Mouse (Mus musculus): Measurements from ENCODE around the gene Crtac1. TPM values are rescaled to one million over a fixed set of nuclear protein-coding genes. Genes with fewer than 3 reads are reported as not detected.

The Crtac1 gene
- total and polyA plus RNA-seq, 3 experiments = not detected

DNA sequence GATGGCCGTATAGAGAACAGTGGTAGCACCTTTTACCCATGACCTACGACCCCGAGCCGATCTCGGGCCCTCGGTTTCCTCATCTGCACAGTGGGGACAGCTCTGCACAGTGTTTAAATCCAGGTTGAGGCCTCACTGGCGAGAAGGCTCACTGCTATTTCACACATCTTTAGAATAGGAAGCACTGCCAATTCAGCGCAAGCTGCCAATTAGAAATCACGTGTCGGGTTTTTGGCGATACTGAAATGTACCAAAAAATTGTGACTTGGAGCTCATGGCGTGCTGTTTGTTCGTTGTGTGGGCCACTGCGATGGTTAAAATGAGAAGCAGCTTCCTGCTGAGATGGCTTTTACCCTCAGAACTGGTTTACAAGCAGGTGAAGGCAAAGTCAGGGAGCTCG lies 27.2 kb downstream of the Crtac1 start:
- peaks cover 81% of the 10 kb centered on the region for H3K27me3 ChIP-seq (replicated peaks)
- dilution Hi-C loops (cut with MboI; ENCODE audit: extremely low pct_ligation_motif_present, extremely low pct_unique_long_range_greater_than_20kb, low sequenced_read_pairs) (no loop called here), in situ Hi-C loops (cut with MboI; ENCODE audit: low pct_ligation_motif_present, low pct_unique_long_range_greater_than_20kb, low sequenced_read_pairs) (no loop called here)
- no peaks in the 10 kb centered on the region for H3K4me1 ChIP-seq (ENCODE audit: control insufficient read depth in 1 of 2, insufficient read depth in 2 of 2)
- no peak overlapping the region for H3K9ac ChIP-seq (ENCODE audit: insufficient read depth, low read depth)
- H3K9me3 ChIP-seq (replicated peaks; ENCODE audit: low read length) = peaks cover 3% of the 10 kb centered on the region
- DNase-seq (ENCODE audit: extremely low read depth) = no peak
- no peak overlapping the region for H3K4me3 ChIP-seq (replicated peaks in 1 of 3; ENCODE audit: low read depth in 2 of 3, low read length in 2 of 3, poor library complexity in 1 of 3)
- no peak overlapping the region for H3K4me2 ChIP-seq (ENCODE audit: insufficient read depth, low read depth, poor library complexity, severe bottlenecking)
- H3K27ac ChIP-seq (ENCODE audit: insufficient read depth, low read depth) = no peak overlapping the region
- TF ChIP-seq USF2 (conservative IDR thresholded peaks at IDR 0.05; ENCODE audit: low read depth, low read length) (no peak), NRF1 (IDR thresholded peaks at IDR 0.05; ENCODE audit: low read depth, low read length) (no peak), RCOR1 (conservative IDR thresholded peaks at IDR 0.05; ENCODE audit: low read depth, low read length) (no peak), MAX (IDR thresholded peaks at IDR 0.05; ENCODE audit: low read length) (no peak), IRF4 (IDR thresholded peaks at IDR 0.05; ENCODE audit: low read depth, low read length) (no peak), EP300 (IDR thresholded peaks at IDR 0.05; ENCODE audit: low read length) (no peak), TBP (conservative IDR thresholded peaks at IDR 0.05; ENCODE audit: low read depth, low read length) (no peak), NELFE (IDR thresholded peaks at IDR 0.05; ENCODE audit: low read depth, low read length) (no peak), POLR2A (IDR thresholded peaks at IDR 0.05; ENCODE audit: low read depth, low read length) (no peak), TCF12 (IDR thresholded peaks at IDR 0.05; ENCODE audit: low read depth, low read length) (no peak), BHLHE40 (IDR thresholded peaks at IDR 0.05; ENCODE audit: low read depth, low read length) (no peak), MAFK (IDR thresholded peaks at IDR 0.05; ENCODE audit: insufficient replicate concordance, low read length) (no peak), SMC3 (IDR thresholded peaks at IDR 0.05; ENCODE audit: low read depth, low read length) (no peak), HCFC1 (IDR thresholded peaks at IDR 0.05; ENCODE audit: low read depth, low read length) (no peak)
- H3K36me3 ChIP-seq (replicated peaks in 1 of 2; ENCODE audit: control insufficient read depth in 1 of 2, insufficient read depth in 1 of 2, low read length in 1 of 2) = no peaks in the 10 kb centered on the region
- no peaks in the 10 kb centered on the region for H3K79me2 ChIP-seq (replicated peaks; ENCODE audit: control insufficient read depth, extremely low read depth, insufficient read depth, poor library complexity, severe bottlenecking)

DNA sequence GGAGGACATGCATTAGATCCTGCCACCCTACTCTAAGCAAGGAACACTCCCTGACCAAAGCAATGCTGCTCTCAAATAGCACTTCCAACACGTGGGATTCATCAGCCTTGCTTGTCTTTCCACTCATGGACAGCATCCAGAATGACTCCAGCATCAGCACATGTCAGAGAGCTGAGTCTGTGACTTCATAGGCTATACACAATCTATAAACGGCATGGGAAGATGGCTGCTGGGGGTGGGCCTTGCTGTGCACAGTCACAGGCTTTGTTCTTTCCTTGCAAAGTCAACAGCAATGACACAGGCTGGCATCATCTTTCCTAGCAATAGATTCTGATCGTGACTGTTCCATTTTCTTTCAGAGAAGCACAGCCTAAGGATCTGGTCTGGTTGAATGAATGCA lies 31.6 kb downstream of the Crtac1 start:
- H3K9me3 ChIP-seq (replicated peaks; ENCODE audit: low read length) = no peaks in the 10 kb centered on the region
- H3K9ac ChIP-seq (ENCODE audit: insufficient read depth, low read depth) = no peak overlapping the region
- no peaks in the 10 kb centered on the region for H3K79me2 ChIP-seq (replicated peaks; ENCODE audit: control insufficient read depth, extremely low read depth, insufficient read depth, poor library complexity, severe bottlenecking)
- no peak for TF ChIP-seq CHD1 (IDR thresholded peaks at IDR 0.05; ENCODE audit: low read depth, low read length)
- no peak for TF ChIP-seq MAZ (IDR thresholded peaks at IDR 0.05; ENCODE audit: low read depth, low read length)
- TF ChIP-seq MAFK (IDR thresholded peaks at IDR 0.05; ENCODE audit: insufficient replicate concordance, low read length) = no peak
- no peak for TF ChIP-seq JUN (IDR thresholded peaks at IDR 0.05; ENCODE audit: insufficient read depth, low read depth, low read length)
- no peak for TF ChIP-seq JUND (conservative IDR thresholded peaks at IDR 0.05; ENCODE audit: low read depth, low read length)
- no peak for TF ChIP-seq E2F4 (IDR thresholded peaks at IDR 0.05; ENCODE audit: insufficient replicate concordance, low read depth, low read length)
- no peak for TF ChIP-seq SIN3A (IDR thresholded peaks at IDR 0.05; ENCODE audit: low read length)
- TF ChIP-seq ZC3H11A (IDR thresholded peaks at IDR 0.05; ENCODE audit: low read depth, low read length) = no peak
- TF ChIP-seq NRF1 (IDR thresholded peaks at IDR 0.05; ENCODE audit: low read depth, low read length) = no peak
- TF ChIP-seq MAX (IDR thresholded peaks at IDR 0.05; ENCODE audit: low read length) = no peak
- TF ChIP-seq ELF1 (IDR thresholded peaks at IDR 0.05; ENCODE audit: low read depth, low read length) = no peak
- no peak for TF ChIP-seq ETS1 (conservative IDR thresholded peaks at IDR 0.05; ENCODE audit: low read depth, low read length)
- TF ChIP-seq HCFC1 (IDR thresholded peaks at IDR 0.05; ENCODE audit: low read depth, low read length) = no peak
- no peak for TF ChIP-seq CHD2 (IDR thresholded peaks at IDR 0.05; ENCODE audit: low read length)
- no peak for TF ChIP-seq MXI1 (IDR thresholded peaks at IDR 0.05; ENCODE audit: low read depth, low read length)
- TF ChIP-seq KAT2A (IDR thresholded peaks at IDR 0.05; ENCODE audit: insufficient replicate concordance, low read length) = no peak
- no peak for TF ChIP-seq RAD21 (IDR thresholded peaks at IDR 0.05; ENCODE audit: low read depth, low read length)
- TF ChIP-seq ZMIZ1 (IDR thresholded peaks at IDR 0.05; ENCODE audit: low read depth, low read length) = no peak
- no peaks in the 10 kb centered on the region for H3K36me3 ChIP-seq (replicated peaks in 1 of 2; ENCODE audit: control insufficient read depth in 1 of 2, insufficient read depth in 1 of 2, low read length in 1 of 2)
- H3K4me3 ChIP-seq (replicated peaks in 1 of 3; ENCODE audit: low read depth in 2 of 3, low read length in 2 of 3, poor library complexity in 1 of 3) = no peak overlapping the region
- H3K27me3 ChIP-seq (replicated peaks) = peaks cover 68% of the 10 kb centered on the region
- no peak overlapping the region for H3K27ac ChIP-seq (ENCODE audit: insufficient read depth, low read depth)
- no peaks in the 10 kb centered on the region for H3K4me1 ChIP-seq (ENCODE audit: control insufficient read depth in 1 of 2, insufficient read depth in 2 of 2)
- no peak overlapping the region for H3K4me2 ChIP-seq (ENCODE audit: insufficient read depth, low read depth, poor library complexity, severe bottlenecking)
- in situ Hi-C loops (cut with MboI; ENCODE audit: low pct_ligation_motif_present, low pct_unique_long_range_greater_than_20kb, low sequenced_read_pairs) = no loop called here
- DNase-seq (ENCODE audit: extremely low read depth) = no peak
- dilution Hi-C loops (cut with MboI; ENCODE audit: extremely low pct_ligation_motif_present, extremely low pct_unique_long_range_greater_than_20kb, low sequenced_read_pairs) = no loop called here

All from CH12.LX (cell line).